Mouse (Mus musculus) cortical plate, adult 2 months (tissue): ENCODE measurements at regions not wholly inside any gene's neighbourhood (a gene's known extent, or its start where the extent isn't known, plus 50 kb on each side); places are given as distances from the start of the nearest gene placed in this dataset.

Experiments
- H3K27ac ChIP-seq: fragments of 200-500 bp; 2 replicates; pipeline ENCODE4 v1.5.1; 2012; ENCODE audit warnings: low read length, control low read depth, inconsistent platforms; ENCODE audit not compliant: insufficient read depth
- H3K4me1 ChIP-seq: fragments of 200-500 bp; 2 replicates; pipeline ENCODE4 v1.6.1; 2011; ENCODE audit warnings: low read length; ENCODE audit not compliant: control insufficient read depth, insufficient read depth
- H3K4me3 ChIP-seq: fragments of 200-500 bp; 2 replicates; pipeline ENCODE4 v1.5.1; 2011; ENCODE audit warnings: mild to moderate bottlenecking, low read length, control low read depth; ENCODE audit not compliant: insufficient read depth
- CTCF ChIP-seq: fragments of 200-500 bp; IDR thresholded peaks from 2 replicates; pipeline ENCODE4 v1.5.1; 2011; ENCODE audit warnings: mild to moderate bottlenecking, control low read depth, low read length; ENCODE audit not compliant: insufficient read depth; ENCODE audit errors: extremely low read depth
- POLR2A ChIP-seq: fragments of 200-500 bp; IDR thresholded peaks from 2 replicates; pipeline ENCODE4 v1.6.1; 2011; ENCODE audit warnings: mild to moderate bottlenecking, low read length, control low read depth; ENCODE audit not compliant: insufficient read depth; ENCODE audit errors: extremely low read depth

- H3K4me3 ChIP-seq, result no peak overlapping the region
Measured at GRCm38 (mm10) chr2:172613891-172614391, 64.5 kb downstream of the Tfap2c start.

DNA sequence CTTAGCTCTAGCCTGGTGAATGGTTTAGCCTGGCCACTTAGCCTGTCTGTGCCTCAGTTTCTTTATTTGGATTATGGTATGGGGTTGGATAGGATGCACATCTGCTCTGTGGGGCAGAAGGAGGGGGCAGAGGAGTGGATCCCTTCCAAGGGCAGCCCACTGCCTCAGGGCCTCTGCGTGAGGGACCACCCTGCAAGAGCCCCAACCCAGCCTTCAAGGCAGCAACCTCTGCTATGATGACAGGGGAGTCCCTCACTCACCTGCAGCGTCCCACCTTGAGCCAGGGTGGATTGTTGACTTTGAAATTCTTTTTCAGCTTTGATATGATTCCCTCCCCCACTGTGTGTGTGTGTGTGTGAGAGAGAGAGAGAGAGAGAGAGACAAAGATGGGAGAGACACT is 65.8 kb downstream of the Tfap2c start:
- H3K4me1 ChIP-seq, result no peaks in the 10 kb centered on the region
- no peak overlapping the region for H3K27ac ChIP-seq
- TF ChIP-seq CTCF (no peak), POLR2A (no peak)
- H3K4me3 ChIP-seq, result no peak overlapping the region

More at GRCm38 (mm10) chr2:172613891-172614391, 64.5 kb downstream of the Tfap2c start:
- H3K4me1 ChIP-seq, result no peaks in the 10 kb centered on the region
- TF ChIP-seq CTCF (no peak), POLR2A (no peak)
- no peak overlapping the region for H3K27ac ChIP-seq

- TF ChIP-seq POLR2A, result no peak
- TF ChIP-seq CTCF, result no peak
Measured at GRCm38 (mm10) chr2:172615582-172615981, 66.2 kb downstream of the Tfap2c start.

GRCm38 (mm10) chr2:172619168-172619567 is 69.8 kb downstream of the Tfap2c start:
- Histone ChIP-seq H3K4me1 (no peaks in the 10 kb centered on the region), H3K27ac (no peak overlapping the region), H3K4me3 (no peak overlapping the region)
- TF ChIP-seq CTCF, result no peak
- TF ChIP-seq POLR2A, result no peak

More at GRCm38 (mm10) chr2:172615582-172615981, 66.2 kb downstream of the Tfap2c start:
- Histone ChIP-seq H3K4me3 (no peak overlapping the region), H3K27ac (no peak overlapping the region), H3K4me1 (no peaks in the 10 kb centered on the region)

- H3K4me1 ChIP-seq, result no peaks in the 10 kb centered on the region
- H3K27ac ChIP-seq, result no peak overlapping the region
- no peak overlapping the region for H3K4me3 ChIP-seq
- no peak for TF ChIP-seq CTCF
- TF ChIP-seq POLR2A, result no peak
Measured at GRCm38 (mm10) chr2:172620001-172620400, 70.6 kb downstream of the Tfap2c start.

- no peak overlapping the region for H3K27ac ChIP-seq
- TF ChIP-seq POLR2A, result no peak
- TF ChIP-seq CTCF, result no peak
Measured at GRCm38 (mm10) chr2:172623707-172624106, 74.3 kb downstream of the Tfap2c start.

DNA sequence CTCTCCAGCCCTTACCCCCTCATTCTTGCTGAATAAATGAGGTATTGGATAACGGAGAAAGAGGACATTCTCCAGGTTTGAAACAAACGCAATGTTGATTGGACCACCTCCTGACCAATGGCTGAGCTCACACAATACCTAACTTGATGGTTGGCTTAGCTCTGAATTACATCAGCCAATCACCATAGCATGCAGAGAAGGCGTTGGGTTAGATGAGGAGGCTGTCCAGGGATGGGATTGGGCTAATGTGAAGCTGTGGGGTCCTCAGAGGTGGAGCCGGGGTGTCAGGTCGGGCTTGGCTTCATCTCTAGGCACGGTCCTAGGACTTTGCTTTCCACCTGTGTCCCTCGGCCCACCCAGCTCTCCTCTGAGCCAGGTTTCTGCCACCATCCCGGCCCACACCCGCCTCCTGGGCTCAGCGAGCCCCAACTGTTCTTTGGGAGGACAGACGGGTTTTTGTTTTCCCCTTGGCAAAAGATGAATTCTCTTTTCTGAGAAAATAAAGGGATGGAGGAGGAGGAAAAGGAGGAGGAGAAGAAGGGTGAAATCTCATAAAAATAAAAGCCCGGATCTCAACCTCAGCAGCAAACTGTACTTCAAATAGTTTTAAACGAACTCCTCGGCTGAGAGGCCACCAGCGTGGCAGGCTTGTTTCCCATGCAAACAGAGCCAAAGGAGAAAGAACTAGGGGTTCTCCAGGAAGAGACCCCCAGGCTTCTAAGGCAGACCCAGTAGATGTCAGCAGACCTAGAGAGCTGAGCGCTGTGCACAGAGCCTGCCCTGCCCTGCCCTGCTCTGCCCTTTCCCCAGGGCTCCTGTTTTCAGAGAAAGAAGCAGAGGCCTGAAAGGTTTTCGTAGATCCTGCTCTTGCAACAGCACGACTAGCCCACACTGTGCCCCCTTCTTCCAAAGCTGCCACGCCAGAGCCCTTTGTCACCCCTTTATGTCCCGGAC is 78.2 kb downstream of the Tfap2c start:
- Histone ChIP-seq H3K4me1 (no peaks in the 10 kb centered on the region), H3K4me3 (no peak overlapping the region), H3K27ac (no peak overlapping the region)
- TF ChIP-seq CTCF (no peak), POLR2A (no peak)

More at GRCm38 (mm10) chr2:172623707-172624106, 74.3 kb downstream of the Tfap2c start:
- H3K4me1 ChIP-seq, result no peaks in the 10 kb centered on the region
- no peak overlapping the region for H3K4me3 ChIP-seq

- no peaks in the 10 kb centered on the region for H3K4me1 ChIP-seq
- no peak overlapping the region for H3K4me3 ChIP-seq
- TF ChIP-seq POLR2A (no peak), CTCF (no peak)
- no peak overlapping the region for H3K27ac ChIP-seq
Measured at GRCm38 (mm10) chr2:172630333-172630732, 80.9 kb downstream of the Tfap2c start.

DNA sequence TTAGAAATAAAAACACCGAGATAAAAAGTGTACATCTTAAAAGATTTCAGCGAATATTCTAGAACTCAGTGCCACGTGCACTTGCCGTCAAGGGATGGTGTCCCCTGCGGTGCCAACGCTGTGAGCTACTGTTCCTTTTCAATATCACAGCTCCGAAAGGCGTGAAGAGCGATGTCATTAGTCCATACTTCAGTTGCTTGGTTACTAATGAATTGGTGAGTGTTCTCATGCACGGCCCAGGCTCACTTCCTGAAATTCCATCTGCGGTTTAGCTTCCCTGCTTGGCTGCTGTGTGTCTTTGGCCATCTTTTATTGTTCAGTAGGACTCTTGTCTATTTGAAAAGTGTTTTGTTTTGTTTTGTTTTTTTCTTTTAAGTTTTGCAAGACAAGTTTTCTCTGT is 93.2 kb downstream of the Tfap2c start:
- H3K4me3 ChIP-seq, result no peak overlapping the region
- TF ChIP-seq POLR2A (no peak), CTCF (no peak)
- no peak overlapping the region for H3K27ac ChIP-seq

DNA sequence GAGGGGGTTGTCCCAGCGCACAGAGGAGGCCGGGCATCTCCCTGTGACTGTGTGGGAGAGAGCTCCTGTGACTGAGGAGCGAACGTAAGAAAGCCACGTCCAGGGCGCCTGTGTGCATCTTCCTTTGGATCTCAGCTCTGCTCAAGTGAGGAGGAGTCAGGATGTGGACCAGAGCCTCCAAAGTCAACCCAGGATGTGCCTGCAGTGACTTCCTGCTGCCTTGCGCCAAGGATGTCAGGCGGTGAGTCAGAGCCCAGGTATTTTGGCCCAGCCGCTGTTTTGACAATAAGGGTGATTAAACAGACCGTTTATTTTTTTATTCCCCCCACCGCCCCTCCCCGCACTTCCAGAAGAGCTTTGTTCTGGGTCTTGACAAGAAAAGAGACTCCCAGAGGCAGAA is 94.5 kb downstream of the Tfap2c start:
- no peak overlapping the region for H3K27ac ChIP-seq
- TF ChIP-seq POLR2A (no peak), CTCF (no peak)
- no peak overlapping the region for H3K4me3 ChIP-seq
- H3K4me1 ChIP-seq, result no peaks in the 10 kb centered on the region

More for the DNA sequence above, 93.2 kb downstream of the Tfap2c start:
- H3K4me1 ChIP-seq, result no peaks in the 10 kb centered on the region
